Mouse (Mus musculus) monocyte, adult 5-6 weeks (primary cell): ENCODE data around the gene Plxnc1. TPM values are rescaled to one million over a fixed set of nuclear protein-coding genes. Genes with fewer than 3 reads are reported as not detected.

Source experiments
- ATAC-seq: fragments of 153-309, 156-312 bp; replicated peaks from 2 replicates; pipeline ENCODE4 v1.8.0; 2017; ENCODE audit warnings: mild to moderate bottlenecking; ENCODE audit not compliant: low TSS enrichment, insufficient number of reproducible peaks, severe bottlenecking, poor library complexity, low FRiP score
- total RNA-seq: library from RNA; stranded (forward); fragments of 200-1000, 200-491, 200-594 nt; gene quantifications from 3 replicates; pipeline ENCODE4 v1.2.3, GENCODE M21; 2017

Gene Plxnc1
- total RNA-seq, 1 experiment from 2014 or later: 24.1 TPM

DNA sequence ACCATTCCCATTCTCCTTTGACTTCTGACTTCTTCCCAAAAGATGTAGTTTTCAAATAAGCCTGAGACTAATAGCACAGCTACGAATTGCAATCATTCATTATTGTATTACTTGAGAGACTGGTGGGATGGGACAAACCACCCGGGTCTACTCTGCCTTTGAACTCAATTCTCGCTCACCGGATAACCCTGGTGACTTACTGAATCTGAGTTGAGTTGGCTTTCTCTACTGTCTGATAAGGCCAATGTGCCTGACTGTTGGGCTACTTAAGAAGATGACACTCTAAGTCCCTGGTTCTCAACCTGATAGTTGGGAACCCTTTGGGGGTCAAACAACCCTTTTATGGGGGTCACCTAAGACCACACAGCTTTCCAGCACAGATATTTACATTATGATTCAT is 19.8 kb downstream of the Plxnc1 start:
- ATAC-seq: no peak

DNA sequence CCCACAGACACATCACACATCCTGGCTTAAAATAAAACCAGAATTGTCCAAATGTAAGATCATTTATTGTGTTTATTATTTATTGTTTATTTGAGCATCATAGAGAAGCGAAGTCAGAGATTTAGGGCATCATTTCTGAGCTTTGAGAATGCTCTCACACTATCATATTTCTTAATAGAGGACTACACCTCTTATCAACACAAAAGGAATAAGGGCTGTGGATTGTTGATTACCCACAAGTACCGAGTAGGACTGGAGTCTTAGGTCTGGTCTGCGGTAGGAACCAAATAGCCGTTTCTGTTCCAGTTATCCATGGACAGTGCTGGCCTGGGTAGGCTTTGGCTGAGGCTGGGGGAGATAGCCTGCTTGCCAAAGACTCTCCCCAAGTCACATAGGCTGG is 20.2 kb downstream of the Plxnc1 start:
- no peak for ATAC-seq

DNA sequence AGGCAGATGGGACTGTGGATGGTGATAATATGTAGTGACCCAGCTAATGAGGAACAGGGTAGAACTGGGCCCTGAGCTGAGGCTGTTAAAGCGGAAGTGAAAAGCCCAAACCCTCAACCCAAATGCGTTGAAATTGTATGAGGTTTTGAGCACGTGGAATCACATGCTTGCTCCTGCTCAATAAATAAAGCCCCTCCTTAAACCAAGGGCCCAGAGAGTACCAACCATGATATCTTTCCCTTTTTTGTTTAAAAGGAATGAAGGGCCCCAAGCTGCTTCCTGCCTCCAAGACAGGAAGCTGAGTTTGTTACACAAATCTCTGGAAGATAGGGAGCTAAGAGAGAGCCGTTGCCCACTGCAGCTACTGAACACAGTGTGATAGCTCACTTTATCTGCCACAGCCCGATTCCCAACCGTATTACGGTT is 21.3 kb downstream of the Plxnc1 start:
- peak; percentile 72 for ATAC-seq

DNA sequence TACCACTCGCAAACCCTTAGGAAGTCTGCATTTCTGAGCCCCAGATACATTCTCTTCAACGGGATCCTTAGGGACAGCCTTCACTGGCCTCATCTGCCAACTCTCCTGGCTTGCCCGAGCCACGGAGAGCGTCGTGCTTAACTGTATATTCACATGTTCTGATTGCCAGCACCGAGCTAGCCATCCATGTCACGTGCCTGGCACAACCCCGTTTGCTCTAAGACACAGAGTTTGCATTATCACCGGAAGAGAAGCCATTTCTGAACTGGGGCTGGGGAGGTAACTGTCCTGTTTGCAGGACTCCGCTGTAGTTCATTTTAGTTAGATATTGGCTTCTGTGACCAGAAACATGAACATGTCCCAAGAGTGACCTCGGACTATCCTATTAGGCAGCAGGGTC is 21.8 kb downstream of the Plxnc1 start:
- ATAC-seq: no peak

DNA sequence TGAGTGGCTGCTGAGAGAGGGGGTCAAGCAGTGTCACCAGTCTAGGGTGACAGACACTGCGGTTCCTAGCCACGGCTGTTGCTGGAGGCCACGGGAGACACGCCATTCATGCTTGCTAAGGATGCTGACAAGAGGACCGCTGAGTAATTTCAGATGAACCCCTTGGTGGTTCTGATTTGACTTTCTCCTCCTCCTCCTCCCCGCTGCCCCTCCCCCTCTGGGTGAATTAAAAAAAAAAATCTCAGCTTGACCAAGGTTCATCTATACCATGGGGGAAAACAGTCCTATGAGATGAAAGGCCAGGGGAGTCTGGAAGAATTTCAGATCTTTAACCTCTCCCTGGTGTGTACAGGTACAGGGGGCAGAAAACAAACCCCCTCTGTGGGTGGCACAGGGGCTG is 22.9 kb downstream of the Plxnc1 start:
- ATAC-seq: no peak

DNA sequence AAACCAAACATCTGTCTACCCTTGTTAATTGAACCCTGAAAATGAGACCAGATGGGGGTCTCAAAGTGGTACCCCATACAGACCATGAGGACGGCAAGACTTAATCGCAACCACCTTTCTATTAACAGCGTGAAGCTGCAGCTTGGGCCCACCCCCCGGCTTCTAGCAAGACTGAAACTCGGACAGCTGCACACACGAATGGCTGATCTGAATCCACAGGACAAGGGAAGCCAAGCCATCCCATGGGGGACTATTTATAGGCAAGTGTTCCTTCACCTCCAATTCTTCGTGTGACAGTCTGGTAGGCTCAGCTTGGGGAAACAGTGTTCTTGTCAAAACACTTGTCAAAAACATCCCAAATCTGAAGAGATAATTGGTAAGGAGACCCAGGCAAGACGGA is 24.1 kb downstream of the Plxnc1 start:
- no peak for ATAC-seq

DNA sequence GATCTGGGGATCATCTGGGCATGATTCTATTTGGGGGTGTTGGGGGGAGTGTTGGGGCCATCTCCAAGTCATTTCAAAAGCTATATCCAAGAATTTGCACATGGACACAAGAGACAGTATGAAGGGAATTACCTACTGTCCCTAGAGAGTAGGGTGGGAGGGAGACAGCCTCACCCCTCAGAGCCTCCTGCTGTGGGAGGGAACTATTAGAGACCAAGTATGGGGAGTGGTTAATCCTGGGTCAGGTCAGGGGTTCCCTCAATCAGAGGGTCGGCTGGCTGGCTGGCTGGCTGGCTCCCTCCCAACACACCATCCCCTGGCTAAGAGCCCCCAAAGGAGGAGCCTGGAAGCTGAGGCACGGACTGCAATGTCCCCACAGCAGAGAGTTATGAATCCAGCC is 24.7 kb downstream of the Plxnc1 start:
- ATAC-seq: no peak

DNA sequence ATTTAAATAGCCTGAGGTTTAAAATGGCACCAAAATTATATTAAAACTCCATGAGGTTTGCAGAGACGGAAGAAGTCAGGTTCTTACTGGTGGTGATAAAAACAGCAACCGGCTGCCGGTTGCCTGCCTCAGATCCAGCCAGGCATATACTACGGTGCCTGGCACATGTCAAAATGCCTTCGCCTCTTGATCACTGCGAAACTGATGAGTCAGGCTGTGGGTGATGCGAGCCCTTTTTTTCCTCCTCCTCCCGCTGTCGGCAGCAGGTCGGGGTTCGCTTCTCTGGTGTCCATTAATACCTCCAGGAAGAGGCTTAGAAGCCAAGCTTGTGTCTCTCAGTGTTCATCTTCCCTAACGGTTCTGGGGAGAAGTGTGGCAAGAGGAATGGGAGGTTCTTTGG is 25.1 kb downstream of the Plxnc1 start:
- peak; percentile 52 for ATAC-seq

DNA sequence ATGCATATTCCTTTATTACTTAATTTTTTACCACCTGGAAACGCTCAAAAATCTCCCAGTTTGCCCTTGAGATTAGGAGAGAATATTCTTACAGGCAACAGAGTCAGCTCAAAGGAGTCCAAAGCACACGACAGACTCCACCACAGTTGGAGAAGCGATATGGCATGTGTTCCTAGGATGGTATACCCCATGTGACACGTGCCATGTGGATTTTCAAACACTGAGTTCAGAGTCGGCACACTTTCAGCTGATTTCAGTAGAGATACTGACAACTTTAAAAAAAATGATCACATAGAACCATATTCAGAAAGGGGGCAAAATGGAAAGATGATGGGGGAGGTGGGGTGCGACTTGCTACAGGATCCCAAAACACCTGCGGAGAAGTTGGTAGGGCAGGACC is 26.0 kb downstream of the Plxnc1 start:
- no peak for ATAC-seq

DNA sequence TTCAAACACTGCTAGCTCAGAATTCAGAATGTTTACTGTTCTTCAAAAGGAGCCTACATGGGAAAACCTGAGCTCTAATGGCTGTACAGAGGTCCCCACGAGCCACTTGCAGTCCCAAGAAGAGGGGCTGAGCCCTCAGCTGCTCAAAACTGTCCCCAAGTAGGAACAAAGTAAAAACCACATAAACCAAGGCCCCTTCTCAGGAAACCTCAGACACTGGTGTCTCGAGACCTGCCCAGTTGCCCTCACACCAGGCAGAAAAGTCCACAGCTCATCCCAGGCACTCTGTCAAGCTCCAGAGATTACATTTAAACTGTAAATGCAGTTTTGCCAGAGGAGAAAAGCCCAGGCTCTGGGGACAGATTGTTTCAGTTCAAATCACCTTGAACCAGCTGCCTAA is 26.6 kb downstream of the Plxnc1 start:
- ATAC-seq: no peak

DNA sequence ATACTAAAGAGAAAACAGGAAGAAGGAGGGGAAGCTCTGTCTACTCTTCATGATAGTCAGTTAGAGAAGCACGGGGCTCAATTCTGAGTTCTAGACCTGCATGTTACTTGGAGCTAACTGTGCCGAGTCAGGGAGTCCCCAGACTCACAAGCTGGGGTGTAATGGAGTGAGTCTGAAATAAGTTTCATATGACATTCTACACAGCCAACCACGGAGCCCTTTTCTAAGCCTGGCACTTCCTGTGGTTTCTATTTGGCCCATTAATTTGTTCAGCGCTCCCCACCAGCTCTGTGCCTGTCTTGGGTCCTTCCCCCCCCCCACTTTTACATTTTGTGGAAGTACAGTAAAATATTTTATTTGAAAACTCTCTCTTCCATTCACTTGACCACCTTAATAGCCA is 27.3 kb downstream of the Plxnc1 start:
- no peak for ATAC-seq

DNA sequence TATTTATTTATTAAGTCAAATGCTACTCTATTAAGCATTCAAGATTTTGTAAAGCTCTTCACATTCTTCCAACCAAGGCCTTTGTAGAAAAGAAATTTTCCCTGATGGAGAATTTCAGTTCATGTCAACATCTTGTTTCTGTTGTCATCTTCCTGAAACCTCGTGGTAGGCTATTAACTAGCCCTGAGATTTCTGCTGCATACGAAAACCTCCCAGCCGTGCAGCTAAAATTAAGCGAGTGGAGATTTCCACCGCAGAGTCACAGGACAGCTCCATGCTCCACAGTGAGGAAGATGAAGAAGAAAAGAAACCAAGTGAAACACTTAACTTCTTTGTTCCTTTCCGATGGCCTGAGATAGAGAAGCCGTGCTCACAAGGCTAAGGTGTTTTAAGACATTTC is 28.0 kb downstream of the Plxnc1 start:
- no peak for ATAC-seq

DNA sequence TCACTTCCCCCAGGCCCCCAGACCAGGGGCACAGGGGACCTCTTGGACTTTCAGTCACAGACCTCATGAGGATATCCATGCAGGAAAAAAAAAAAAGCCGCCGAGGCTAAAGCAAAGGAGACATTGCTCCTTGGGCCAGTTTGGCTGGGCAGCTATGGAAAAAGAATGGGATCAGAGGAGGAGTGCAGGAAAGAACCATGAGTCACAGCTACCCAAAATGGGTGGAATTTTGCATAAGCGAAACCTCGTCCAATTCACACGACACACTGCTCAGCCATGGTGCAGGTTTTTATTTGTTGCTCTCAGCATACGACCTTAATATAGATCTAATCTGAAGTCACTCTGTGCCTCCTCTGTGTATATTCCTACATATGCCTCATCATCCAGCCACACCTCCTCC is 28.9 kb downstream of the Plxnc1 start:
- ATAC-seq: no peak

DNA sequence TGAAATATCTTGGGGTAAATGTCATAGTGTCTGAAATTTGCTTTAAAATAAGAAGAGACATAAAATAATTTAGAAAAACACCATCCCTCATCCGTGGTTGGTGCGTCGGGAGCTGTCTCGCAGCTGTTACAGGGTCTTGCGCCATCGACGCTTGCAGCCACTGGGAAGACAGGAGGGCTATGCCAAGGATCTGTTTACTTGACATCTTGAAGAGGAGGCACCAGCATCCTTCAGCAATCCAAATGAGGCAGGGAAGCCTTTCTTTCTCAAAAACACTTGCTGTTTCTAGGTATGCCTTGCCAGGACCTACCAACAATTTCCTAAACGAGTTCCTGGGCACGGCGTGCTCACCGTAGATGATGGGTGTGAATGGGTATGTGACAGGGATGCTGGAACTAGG is 30.6 kb downstream of the Plxnc1 start:
- ATAC-seq: no peak

DNA sequence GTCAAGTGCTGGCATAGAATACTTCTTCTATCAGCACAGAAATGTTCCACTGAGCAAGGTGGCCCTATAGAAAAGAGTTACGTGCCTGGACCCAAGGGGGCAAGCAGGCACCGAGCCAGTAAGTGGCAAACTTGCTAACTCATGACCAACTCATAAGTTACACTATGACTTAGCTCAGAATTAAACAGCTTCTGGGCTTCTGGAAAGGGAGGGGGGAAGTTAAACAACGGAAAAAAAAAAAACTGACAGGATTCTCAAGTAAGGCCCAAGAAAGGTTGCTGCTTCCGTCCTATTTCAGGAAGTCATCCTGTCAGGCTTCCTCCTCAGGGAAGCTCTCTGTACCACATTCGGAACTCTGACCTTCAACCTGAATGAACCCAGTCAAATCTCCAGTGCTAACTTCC is 31.3 kb downstream of the Plxnc1 start:
- no peak for ATAC-seq

DNA sequence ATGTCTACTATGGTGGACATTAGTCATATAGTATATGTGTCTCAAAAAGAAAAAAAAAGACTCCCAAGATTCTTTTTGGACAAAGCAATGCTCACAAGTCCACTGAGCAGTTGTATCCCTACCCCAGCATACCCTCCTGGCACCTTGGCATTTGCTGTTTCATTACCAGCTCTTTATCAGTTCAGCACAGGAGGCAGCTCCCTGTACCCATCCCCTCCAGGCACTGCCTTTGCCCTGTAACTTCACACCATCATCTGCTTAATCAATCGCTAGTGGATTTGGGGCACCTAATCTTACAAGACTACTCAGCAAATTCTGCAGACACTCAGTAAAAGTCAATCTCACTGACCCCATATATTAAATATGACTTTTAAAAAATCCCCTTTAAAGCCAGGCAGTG is 32.1 kb downstream of the Plxnc1 start:
- no peak for ATAC-seq

DNA sequence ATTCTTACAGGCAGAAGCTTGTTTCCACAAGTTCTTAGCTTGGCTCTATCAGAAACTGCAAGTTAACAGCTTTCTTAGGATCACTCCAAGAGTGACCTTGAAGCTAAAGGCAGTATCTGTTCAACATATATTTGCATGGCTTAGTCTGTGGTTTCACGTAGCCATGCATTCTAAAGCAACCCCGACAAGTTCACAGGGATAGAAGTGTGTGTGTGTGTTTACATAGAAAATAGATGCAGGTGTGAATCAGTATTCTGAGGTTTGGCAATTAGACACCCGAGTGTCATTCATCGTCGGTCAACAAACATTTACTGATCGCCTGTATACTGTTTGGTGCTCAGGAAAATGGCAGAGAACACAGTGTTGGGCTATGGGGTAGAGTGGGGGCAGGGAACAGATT is 33.5 kb downstream of the Plxnc1 start:
- ATAC-seq: no peak

DNA sequence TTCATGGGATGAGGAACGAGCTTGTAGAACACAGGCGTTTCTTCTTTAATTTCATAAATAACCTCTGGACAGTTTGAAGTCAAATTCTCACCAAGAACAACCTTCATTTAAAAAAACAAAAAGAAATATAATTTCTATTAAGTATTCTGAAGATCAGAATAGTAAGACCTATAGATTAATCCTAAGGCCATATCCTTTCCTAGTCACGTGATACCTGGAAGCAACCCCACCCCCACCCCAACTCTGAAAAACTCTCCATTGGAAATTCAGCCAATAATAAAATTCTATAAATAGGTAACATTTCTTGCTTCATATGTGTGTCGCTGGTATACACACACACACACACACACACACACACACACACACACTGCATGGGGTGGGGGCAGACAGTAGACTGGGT is 34.1 kb downstream of the Plxnc1 start:
- ATAC-seq: no peak

DNA sequence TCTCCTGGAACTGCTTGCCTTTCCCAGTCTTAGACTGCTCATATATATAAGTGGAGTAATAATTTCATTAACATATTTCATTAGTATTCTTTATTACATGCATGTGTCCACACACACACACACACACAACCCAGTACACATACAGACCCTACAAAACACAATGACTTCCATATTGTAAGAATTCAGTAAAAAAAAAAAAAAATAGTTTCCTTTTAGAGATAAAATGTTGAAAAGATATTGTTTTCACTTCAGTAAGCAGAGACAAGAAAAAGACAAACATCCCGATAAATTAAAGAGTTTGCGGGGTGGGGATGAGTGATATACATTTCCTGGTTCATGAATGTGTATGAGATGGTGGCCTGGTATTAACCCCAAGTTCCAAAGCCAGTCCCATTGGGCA is 34.8 kb downstream of the Plxnc1 start:
- no peak for ATAC-seq

DNA sequence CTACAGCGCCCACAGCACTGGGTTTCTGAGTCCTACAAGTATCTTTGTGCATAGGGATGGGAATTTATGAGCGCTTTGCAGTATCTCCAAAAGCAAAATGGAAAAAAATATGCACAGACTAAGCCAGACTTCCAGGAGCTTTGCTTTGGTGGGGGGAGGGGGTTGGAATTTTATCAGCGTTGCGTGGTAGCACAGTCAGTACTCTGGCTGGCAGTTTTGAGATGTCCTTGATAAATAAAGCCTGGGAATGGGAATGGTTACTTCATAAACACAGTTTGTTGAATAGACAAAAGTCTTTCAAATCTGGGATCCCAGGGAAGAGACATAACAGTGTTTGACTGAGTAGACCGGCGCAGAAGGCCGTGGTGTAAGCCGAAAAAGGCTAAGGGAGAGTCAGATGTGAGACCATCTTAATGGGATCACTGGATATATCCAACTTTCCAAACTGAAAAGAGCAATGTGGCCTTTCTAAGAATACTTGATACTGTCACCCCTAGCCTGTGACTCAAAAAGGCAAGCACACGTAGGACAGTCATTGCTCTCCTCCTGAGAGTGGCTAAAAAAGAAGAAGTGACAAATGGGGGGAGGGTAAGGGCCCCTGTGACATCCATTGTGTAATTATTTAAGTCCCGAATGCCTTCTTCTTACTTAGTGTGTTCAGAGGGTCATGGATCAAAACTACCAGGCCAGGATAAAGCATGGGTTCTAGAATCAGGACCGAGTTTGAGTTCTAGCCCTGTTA is 35.5 kb downstream of the Plxnc1 start:
- peak; percentile 72 for ATAC-seq
